Mouse (Mus musculus) neutrophil, adult 83 days (primary cell): Measurements from ENCODE around the gene Slc27a2. TPM values are rescaled to one million over a fixed set of nuclear protein-coding genes. Genes with fewer than 3 reads are reported as not detected.

Source experiments
- total RNA-seq, 2 experiments: library from RNA; stranded (reverse); gene quantifications; one replicate each; pipeline ENCODE4 v1.2.4; 2023

The Slc27a2 gene
- under 1 TPM in 1 of 2 experiments, not detected in 1; 0.84 TPM for total RNA-seq

GRCm38 (mm10) chr2:126552357-126553290 is at the start of gene Slc27a2:
Gene Slc27a2 (plus strand): TSS chr2:126552407.

DNA sequence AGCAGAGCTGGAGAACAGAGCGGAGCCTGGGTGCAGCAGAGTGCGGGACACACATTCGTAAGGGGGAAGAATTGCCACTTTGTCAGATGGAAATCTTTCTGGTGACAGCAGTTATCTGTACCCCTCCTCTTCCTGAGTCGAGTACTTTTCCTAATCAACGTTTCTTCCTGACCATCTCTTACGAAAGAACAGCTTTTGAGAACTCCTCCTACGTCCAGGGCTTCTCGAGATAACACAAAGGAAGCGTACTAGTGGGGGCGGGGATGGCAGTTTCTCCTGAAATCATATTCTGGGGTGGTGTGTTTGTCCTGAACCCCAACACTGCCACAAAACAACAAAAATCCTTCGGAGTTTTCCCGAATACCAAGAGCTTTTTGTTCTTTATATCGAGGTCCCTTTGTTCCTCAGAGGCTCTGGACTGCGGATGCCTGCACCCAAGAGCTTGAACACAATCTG is 67.1 kb downstream of the Slc27a2 start, which contains the start of gene Hdc:
Gene Hdc (minus strand): TSS at position 51 of the 456 bp plus-strand sequence.

Other genes with a start within 250 kb of the Slc27a2 start
- gene Atp8b4, start 51.7 kb upstream of the Slc27a2 start, total RNA-seq = 100 to 1,000 TPM; 156 to 181 TPM
- gene Hdc, start 66.9 kb downstream of the Slc27a2 start, total RNA-seq = 100 to 1,000 TPM; 259 to 368 TPM
- 10 to 100 TPM; 31.9 to 35.4 TPM for gene Gabpb1, start 123.9 kb downstream of the Slc27a2 start, total RNA-seq
- 10 to 100 TPM; 46.2 to 50.8 TPM for gene Usp8, start 154.9 kb downstream of the Slc27a2 start, total RNA-seq
- gene Usp50, start 231.1 kb downstream of the Slc27a2 start, total RNA-seq = not detected